Mouse (Mus musculus) right cerebral cortex, adult 18-20 months (tissue): ENCODE results near the gene Snorc.
A peak's percentile ranks its signal among the peaks of the same experiment; 100 is the strongest.
"Not testable (repeated sequence)": the region's sequence is repeated elsewhere in the genome, so short reads cannot be mapped to it uniquely, and the experiment has no call there.

Experiments used
- DNase-seq: peaks from one replicate; pipeline ENCODE4 v3.0.0; 2022; ENCODE audit warnings: mixed read lengths

Snorc gene

DNA sequence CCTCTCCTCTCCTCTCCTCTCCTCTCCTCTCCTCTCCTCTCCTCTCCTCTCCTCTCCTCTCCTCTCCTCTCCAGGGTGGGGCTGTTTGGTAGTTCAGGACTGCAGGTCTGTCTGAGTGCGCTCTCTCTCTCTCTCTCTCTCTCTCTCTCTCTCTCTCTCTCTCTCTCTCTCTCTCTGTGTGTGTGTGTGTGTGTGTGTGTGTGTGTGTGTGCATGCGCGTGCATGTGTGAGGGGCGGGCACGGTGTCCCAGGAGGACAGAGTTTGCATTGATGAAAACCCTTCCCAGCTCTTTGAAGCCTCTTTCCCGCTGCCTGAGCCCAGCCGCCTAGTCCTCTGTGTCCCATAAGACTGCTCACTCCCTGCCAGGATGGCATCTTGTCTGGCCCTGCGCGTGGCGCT lies at the start of gene Snorc:
Snorc (plus strand) TSS at position 301 of the 400 bp plus-strand sequence.
- not testable (repeated sequence) for DNase-seq

DNA sequence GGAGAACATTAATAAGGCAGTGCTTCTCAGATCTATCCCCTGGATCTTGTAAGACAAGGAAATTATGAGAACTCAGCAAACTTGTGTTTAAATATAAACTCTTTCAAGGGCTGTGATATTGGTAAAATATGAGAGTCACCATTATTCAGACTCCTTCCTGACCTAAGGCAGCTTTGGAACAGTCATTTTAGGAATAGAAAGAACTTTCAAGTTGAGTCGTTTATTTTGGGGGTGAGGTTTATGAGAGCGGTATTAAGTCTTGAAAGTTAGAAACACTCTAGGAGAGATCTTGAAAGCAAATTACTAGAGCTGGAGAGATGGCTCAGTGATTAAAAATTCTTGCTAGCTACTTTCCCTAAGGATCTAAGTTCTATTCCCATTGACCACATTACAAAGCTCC lies 34.9 kb upstream of the Snorc start:
- no peak for DNase-seq

DNA sequence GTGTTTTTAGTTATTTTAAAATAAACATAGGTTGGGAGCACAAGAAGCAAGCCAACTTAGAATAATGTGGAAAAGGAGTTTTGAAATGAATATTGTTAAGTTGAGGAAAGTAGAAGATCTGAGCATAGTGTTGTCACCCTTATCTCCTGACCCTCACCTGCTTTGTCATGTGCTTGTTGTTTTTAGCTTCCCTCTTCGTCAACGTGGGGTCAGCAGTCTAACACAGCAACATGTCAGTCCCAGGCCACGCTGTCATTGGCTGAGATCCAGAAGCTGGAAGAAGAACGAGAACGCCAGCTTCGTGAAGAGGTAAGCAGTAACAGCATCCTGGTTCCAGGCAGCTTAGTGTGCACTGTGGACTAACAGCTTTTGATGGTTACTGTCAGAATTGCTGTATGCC lies 33.5 kb upstream of the Snorc start:
- DNase-seq, result no peak

DNA sequence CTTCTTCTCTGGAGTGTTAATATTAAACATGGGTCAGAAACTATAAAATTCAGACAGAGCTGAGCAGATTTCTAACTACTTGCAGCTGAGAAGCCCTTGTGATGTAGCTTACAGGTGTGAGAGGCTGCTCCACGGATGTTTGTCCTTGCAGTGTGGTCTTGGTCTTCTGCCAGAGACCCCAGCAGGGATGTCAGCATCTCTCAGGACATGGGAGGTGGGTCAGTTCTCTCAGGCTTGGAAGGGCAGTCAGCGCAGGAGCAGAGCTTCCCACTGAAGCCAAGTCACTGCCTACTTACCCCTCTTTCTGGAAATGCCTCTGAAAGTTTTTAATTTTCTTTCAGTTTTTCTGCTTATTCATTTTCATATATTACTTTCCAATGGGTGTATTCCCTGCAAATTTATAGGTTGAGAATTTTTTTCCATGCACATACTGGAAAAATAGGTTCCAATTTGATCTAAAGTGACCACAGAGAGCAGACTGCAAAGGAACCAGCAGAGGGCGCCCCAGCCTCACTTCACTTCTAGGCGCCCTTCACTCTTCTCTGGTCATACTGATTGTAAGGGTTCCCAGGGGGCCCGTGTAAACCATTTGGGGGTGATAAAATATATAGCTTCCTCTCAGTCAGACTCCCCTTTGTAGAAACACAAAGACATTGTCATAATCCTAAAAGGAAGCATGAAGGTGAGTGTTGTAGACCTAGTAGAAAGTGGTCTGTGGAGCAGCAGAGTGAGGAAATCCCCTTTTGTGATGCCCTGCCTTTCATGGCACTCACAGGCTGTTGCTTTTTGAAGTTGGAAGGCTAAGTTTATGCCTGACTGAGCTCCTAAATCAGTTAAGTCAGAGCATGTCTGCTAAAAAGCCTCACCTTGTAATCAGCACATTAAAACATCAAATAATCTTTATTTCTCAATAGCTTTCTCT lies 22.6 kb upstream of the Snorc start:
- peak; percentile 53 for DNase-seq

DNA sequence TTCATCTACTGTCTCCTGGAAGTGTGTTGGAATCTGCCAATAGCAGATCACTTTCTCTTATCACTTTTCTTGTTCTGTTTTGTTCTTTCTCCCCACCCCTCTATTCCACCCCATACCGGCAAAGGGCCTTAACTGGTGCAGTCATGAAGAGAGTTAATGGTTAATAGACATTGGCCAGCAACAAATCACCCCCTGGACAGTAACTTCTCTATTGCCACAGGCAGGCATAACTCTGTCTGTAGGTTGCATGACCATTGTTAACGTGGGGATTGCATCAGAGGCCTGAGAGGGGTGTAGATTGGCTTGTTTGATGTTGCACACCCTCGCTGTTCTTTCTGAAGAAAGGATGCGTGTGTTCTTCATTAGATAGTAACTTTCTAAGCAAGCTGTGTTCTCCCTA lies 20.6 kb upstream of the Snorc start:
- DNase-seq, result no peak

DNA sequence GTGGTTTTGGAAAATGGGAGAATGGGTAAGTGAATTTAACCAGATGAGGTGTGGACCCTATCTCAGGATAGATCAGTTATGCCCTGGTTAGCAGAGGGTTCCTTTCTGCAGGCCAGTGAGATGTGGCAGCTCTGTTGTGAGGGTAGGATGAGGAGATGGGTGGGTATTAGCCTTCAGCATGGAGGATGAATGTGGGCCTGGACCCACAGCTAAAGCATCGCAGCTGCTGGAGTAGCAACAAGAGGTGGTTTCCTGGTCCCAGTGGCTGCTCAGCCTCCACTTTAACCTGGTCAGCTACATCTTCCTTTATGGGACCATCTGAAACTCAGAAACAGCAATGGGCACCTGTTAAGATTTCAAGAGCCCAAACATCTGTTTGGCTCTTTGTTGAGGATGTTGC lies 13.6 kb upstream of the Snorc start:
- DNase-seq, result no peak

DNA sequence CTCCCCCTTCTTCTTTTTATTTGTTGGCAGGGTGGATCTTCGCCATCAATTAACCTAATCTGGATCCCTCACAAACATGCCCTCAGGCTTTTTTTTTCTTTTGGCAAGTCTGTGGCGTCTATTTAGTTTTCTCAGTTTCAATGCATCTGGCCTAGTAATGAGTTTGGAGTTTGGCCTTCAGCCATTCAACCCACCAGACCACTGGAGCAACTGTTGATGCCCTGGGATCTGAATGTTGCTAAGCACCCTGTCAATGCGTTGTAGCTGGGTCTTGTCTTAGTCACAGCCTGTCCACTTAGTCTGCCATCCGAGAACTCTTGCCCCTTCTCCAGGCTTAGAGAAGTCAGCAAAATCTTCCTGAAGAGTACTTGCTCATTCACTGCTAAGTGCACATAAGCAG lies 12.0 kb upstream of the Snorc start:
- no peak for DNase-seq

DNA sequence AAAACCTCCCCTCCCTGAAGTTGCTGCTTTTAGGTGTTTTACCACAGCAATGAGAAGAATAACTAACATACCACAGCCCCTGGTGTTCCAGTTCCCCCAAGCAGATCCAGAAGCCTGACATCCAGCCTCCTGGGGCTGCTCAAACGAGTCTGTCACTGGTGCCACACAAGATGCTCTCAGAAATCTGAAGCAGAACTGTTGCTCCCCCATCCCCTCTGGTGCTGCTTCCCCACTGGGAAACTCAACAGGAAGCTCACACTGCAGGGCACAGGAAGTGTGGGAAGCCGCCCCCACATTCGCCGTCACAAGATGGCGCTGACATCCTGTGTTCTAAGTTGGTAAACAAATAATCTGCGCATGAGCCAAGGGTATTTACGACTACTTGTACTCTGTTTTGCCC lies 10.2 kb upstream of the Snorc start:
- not testable (repeated sequence) for DNase-seq

DNA sequence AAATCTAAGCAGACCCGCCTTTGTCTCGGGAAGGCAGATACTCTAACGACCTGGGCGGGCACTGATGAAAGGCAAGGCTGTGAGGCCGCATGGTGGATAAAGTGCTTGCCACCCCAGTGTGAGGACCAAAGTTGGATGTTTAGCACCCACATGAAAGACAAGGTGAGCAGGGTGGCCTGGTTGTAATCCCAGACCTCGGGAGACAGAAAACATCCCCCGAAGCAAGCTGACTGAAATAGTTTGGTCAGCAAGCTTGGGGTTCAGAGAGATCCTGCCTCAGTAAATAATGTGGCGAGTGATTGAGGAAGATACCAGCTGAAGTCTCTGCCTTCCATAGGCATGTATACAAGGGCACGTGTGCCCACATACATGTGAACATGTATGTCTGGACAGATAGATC lies 2.6 kb upstream of the Snorc start:
- no peak for DNase-seq

DNA sequence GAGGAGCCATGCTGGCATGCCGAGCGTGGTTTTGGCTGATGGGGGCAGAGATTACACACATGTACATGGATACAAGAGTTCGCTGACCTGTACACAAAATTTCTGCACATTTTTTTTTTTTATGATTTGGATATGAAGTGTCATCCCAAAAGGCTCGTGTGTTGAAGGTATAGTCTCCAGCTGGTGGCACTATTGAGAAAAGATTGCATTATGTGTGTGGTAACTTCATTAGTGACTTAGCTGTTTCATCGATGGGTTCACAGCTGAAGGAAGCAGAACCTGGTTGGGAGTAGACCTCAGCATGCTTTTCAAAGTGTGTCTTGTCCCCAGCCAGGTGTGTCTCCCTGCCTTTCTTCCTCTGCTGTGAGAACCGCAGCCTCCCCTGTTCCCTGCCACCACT lies 1.8 kb upstream of the Snorc start:
- no peak for DNase-seq

DNA sequence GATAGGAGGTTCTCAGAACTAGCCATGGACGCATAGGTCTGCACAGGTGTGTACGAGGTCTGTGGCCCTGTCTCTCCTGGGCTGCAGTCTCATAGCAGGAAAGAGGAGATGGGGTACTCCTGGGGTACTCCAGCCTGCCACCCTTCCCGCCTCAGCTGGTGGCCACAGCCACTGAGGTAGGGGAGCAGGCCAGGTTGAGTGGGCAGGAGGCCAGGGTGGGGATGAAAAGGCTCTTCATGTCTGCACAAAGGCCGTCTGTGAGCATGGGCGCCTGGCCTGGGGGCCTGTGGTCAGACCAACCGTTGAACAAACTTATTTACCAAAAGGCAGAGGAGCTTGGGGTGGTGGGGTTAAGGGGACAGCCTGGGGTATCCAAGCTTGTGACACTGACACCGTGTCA lies 1.8 kb downstream of the Snorc start:
- DNase-seq, result no peak

DNA sequence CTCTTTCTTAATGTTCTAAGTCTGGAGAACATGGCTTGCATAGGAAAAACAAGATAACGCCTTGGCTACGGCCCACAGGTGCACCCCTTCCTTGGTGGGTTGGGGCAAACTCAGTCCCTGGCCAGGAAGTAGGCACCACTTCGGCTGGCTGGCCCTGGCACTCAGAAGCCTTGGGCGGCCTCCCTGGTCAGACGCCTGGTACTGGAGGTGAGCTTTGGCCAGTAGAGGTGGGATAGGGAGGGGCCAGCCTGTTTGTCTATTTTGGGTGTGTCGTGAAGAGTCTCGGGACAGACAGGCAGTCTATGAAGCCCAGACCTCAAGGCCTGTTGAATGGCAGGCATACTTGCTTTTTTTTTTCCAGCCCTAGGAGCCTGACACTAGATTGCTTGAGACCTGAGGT lies 2.5 kb downstream of the Snorc start:
- no peak for DNase-seq

DNA sequence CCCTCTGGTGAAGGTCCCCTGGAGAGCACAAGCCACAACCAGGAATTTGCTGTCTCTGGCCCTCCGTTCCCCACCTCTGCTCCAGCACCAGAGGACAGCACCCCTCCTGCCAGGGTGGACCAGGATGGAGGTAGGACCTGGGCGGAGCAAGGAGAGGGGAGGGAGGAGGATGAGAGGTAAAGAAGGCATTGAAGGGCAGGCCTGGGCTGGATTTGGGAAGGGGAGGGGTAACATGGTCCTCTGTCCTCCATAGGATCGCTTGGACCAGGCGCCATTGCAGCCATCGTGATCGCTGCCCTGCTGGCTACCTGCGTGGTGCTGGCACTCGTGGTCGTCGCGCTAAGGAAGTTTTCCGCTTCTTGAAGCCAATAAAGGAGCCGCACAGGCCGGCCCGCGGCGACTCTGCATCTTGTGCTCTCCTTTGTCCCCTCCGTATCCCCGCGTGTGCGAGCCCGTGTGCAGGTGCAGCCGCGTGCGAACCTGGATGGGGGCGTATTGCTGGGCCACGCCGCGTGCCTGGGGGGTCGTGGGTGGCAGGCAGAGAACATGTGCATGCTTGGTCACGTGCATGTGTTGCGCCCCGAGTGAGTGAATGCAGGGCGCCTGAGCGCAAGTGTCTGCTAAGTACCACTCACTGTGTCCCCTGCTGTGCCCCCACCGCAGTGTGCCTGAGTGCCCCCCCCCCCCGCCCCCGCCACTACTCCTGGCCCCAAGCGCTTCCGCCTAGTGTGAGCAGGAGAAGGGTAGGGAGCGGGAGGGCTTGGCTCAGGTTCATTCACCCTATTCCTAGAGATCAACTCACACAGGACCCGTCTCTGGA lies 5.2 kb downstream of the Snorc start:
- DNase-seq, result peak; percentile 86

DNA sequence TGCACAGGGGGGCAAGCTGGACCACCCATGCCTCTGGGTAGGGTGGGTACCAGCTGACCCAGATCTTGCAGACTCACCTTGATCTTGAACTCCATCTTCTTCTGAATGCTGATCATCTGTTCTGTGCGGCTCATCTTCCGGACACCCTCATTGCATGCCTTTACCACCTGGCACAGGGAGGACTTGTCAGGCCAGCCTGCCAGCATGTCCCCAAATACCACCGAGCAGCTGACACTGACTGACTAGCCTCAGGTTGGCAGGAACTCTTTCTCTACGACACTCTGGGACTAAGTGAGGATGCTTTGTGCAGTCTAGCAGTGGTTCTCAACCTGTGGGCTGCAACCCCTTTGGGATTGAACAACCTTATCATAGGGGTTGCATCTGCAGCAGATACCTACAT lies 12.5 kb downstream of the Snorc start:
- DNase-seq, result no peak

DNA sequence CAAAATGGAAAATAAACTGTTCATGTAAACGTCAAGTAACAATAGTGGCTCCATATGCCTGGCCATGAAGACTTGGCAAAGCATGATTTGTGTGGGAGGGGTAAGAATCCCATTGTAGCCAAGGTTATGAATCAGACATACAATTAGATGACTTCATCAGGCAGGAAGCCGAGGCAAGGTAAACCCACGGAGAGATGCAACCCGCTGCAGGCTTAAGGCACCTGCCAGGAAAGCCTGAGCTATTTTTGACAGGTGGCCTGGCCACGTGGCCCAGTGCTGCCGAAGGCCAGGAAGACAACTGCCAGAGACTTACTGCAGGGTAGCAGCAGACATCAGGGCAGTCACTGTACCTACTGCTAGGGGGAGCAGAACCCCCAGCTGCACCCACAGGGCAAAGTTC lies 16.3 kb downstream of the Snorc start:
- peak; percentile 84 for DNase-seq

DNA sequence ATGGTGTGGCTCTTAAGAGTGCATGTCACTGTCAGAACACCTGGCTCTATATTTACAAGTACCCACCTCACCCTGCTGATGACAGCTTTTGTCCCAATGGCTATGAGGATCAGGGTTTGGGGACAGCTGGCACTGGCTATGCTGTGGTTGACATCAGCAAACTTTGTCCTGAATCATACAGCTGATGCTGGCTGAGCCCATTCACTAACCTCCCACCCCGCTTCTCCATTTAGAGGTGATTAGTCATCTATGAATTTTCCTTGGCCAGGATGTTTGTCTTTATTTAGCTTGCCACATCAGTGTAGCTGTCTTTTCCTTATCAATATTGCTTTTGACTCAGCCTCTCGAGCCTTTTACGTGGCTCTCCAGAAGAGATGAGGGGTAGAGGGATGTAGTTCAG lies 22.2 kb downstream of the Snorc start:
- DNase-seq, result no peak

DNA sequence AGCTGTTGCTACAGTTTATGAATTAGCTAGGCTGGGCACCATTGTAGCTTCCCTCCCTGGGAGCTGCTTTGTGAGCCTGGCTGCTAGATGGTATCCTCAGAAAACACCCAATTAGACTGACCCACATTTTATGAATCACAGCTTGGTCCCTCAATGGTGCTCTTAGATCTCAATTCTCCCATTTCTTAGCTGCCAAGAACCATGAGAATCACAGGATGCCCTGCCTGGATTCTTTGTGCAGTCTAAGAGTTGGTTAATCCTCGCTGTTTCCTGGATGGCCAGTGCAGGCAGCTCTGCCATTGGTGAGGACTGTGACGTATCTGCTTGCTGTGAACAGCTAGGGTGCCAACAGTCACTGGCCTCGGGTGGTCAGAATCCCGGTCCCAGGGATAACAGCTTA lies 23.5 kb downstream of the Snorc start:
- DNase-seq, result peak; percentile 42

DNA sequence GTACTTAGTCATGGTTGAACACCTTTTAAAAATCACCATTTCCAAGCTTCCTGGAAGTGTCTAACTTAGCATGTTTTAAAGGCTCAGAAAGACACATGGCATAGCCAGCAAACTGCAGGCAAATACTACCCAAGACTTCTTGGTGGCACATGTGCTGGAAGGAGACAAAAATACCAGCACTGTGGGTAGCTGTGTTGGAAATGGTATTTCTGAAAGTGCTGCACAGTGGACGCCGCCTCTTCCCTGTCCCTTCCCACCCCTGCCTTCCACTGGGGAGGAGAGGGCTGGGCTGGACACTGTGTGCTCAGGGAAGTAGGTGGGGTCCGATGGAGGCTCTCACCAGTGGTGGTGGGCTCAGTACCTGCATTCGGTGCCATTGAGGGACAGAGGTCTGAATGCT lies 35.5 kb downstream of the Snorc start:
- no peak for DNase-seq

DNA sequence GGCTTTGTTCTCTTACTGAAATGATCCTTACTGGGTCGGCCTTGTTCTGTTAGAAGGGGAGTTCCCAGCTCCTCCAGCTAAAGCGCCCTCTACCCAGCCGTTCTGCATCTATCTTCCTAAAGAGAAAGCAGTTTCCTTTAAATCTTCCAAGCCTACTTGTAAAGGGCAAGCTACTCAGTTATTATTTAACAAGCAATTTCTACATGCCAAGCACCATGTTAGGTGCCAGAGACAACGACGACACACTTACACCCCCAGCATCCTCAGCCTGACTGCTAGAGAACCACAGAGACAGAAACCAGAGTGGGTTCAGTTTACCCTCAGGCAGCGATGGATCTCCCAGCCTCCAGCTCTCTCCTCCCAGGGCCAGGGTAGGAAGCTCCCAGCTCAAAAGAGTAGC lies 37.8 kb downstream of the Snorc start:
- no peak for DNase-seq

DNA sequence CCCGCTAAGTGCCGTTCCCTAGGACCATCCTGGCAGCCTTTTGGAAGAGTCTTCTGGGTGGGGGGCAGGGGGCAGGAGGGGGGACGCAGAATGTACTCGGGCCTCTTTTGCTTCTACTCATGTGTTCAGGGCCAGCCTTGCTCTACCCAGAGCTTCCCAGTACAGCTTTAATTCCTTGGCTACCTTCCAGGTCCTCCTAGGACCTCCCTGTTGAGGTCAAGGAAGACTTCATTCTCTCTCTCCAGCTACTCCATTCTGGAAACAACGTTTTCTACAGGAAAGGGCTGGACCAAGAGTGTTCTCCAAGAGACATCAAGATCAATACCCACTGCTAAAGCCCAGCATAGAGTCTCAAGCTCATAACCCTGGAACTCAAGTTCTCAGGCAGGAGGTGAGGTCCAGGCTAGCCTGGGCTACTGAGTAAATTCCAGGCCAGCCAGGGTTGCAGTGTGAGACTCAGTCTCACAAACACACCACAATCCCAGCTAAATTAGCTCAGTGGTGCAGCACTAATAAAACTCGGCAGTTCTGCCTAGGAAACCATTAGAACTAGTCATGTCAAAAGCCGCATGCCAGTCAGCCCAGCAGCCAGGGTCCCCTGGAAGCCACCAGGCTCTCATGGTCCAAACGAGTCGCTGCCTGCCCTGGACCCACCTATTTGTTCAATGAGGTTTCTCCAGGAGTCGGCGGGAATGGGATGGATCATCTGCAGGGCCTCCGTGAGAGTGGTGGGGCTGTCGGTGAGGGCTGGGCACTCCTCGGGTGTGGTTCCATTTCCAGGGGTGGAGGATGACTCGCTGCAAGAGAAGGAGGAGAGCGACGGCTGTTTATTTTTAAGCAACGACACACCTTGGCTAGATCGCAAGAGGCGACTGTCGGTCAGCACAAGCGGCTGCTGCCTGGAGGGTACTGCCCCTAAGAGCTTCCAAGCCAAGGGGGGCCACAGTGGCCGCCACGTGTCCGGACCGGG lies 38.8 kb downstream of the Snorc start:
- DNase-seq, result no peak

DNA sequence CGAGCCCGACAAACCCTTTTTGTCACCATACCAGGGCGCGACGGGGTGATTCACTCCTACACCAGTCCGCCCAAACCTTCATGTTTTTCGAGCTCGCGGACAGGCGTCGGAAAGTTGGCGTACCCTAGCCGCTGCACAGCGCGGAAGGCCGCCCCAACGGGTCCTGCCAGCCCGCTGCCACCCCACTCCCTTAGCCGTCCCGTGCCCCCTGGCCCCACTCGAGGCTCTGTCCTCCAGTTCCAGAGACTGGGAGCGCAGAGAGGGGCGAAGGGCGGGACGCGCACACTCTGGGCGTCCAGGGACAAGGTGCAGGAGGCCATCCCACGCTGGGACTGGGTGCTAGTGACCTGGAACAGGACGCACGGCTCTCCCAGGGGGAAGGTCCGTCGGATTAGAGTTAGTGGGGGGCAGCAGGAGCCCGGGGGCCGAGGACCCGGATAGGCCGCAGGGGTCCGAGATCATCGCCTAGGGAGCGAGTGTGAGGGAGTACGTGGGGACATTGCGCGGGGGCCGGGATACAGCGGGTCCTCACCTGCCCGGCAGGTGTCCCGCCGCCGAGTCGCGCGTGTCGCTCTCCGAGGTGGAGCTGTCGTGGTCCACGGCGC lies 39.6 kb downstream of the Snorc start, which contains the start of gene Neu2:
Neu2 (plus strand) TSS at position 329 of the 605 bp plus-strand sequence.
- DNase-seq, result no peak

DNA sequence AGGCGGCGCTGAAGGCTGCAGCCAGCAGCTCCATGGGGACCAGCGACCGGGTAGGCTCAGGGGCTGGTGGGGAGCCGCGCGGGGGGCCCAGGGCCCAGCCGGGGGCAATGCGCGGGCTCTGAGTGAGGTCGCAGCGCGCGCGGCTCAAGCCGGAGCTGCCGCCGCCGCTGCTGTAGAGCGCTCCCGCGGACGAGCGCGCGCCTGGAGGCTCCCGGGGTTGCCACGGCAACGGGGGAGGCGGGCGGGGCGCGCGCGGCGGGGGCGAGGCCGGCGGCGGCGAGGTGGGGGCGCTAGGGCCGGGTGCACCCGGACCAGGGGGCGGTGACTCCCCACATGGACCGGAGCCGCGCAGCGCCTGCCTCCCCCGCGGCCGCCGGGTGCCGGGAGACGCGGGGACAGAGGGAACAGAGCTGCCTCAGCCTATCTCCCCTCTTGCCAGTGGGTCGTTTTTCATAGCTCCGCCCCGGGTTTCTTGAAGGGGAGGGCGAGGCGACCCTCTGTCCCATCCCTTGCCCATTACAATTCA lies 40.2 kb downstream of the Snorc start:
- peak; percentile 78 for DNase-seq
